ENCODE assay signal across 8 mouse cellular contexts in genomic region chr14:34310234-34310965, GRCm38 (mm10). TPM values are rescaled to one million over a fixed set of nuclear protein-coding genes. Genes with fewer than 3 reads are reported as not detected.
DNase-seq lines count a peak whose midpoint lies in the region; ATAC-seq and TF ChIP-seq lines count a peak whose summit lies in the region.

Shld2 (minus strand) TSS chr14:34310493.
Glud1 (plus strand) TSS chr14:34310727.

- peaks cover 17% of the 10 kb centered on the region for H3K79me2 ChIP-seq in liver, adult 2 months (ENCODE audit: control insufficient read depth, insufficient read depth, low read length)
- peaks cover 45% of the 10 kb centered on the region for H3K79me2 ChIP-seq in myocyte (ENCODE audit: control insufficient read depth, insufficient read depth)

- no peaks in the 10 kb centered on the region for H3K9me3 ChIP-seq in heart, embryonic 11.5 days (replicated peaks; ENCODE audit: control insufficient read depth, low read length)
- H3K9me3 ChIP-seq in kidney, embryonic 16.5 days (ENCODE audit: low read length) = no peaks in the 10 kb centered on the region

- H3K4me3 ChIP-seq in heart, embryonic 11.5 days (ENCODE audit: low read depth, low read length) = peak within 1 kb of the TSS; percentile 72
- H3K4me3 ChIP-seq in kidney, embryonic 16.5 days (ENCODE audit: low read length) = peak within 1 kb of the TSS; percentile 99
- peak within 1 kb of the TSS; percentile 99 for H3K4me3 ChIP-seq in liver, adult 2 months (ENCODE audit: insufficient read depth, low read depth, low read length)
- peak within 1 kb of the TSS; percentile 65 for H3K4me3 ChIP-seq in myocyte

- peak within 1 kb of the TSS; percentile 92 for H3K4me2 ChIP-seq in heart, embryonic 11.5 days
- H3K4me2 ChIP-seq in kidney, embryonic 16.5 days (replicated peaks; ENCODE audit: low read depth, low read length) = peak within 1 kb of the TSS; percentile 77
- H3K4me2 ChIP-seq in myocyte (ENCODE audit: low read depth) = peak within 1 kb of the TSS; percentile 90

- peak; percentile 87 for ATAC-seq in erythroblast, adult 5-6 weeks (replicated peaks; ENCODE audit: low FRiP score, poor library complexity, severe bottlenecking)
- ATAC-seq in heart, embryonic 11.5 days (replicated peaks; ENCODE audit: insufficient number of reproducible peaks, low FRiP score, low TSS enrichment) = peak; percentile 97
- ATAC-seq in kidney, embryonic 16.5 days (ENCODE audit: low FRiP score, low TSS enrichment) = peak; percentile 98

- H3K9ac ChIP-seq in heart, embryonic 11.5 days (ENCODE audit: low read depth, low read length) = peak within 1 kb of the TSS; percentile 96
- peak within 1 kb of the TSS; percentile 96 for H3K9ac ChIP-seq in kidney, embryonic 16.5 days (replicated peaks; ENCODE audit: low read length)
- peak within 1 kb of the TSS; percentile 100 for H3K9ac ChIP-seq in liver, adult 2 months (ENCODE audit: low read depth, low read length)

- TF ChIP-seq CTCF in liver, adult 2 months (IDR thresholded peaks at IDR 0.05; ENCODE audit: low read depth, low read length) = no peak

- H3K27ac ChIP-seq in heart, embryonic 11.5 days (ENCODE audit: low read depth, low read length) = peak within 1 kb of the TSS; percentile 98
- H3K27ac ChIP-seq in kidney, embryonic 16.5 days (ENCODE audit: low read length) = peak within 1 kb of the TSS; percentile 99
- H3K27ac ChIP-seq in liver, adult 2 months (replicated peaks; ENCODE audit: insufficient read depth, low read depth, low read length) = peak within 1 kb of the TSS; percentile 98

- H3K4me1 ChIP-seq in heart, embryonic 11.5 days (ENCODE audit: control insufficient read depth, insufficient read depth, low read length) = peaks cover 15% of the 10 kb centered on the region
- peaks cover 28% of the 10 kb centered on the region for H3K4me1 ChIP-seq in kidney, embryonic 16.5 days (ENCODE audit: insufficient read depth, low read length)
- H3K4me1 ChIP-seq in liver, adult 2 months (ENCODE audit: control insufficient read depth, insufficient read depth, low read length) = peaks cover 10% of the 10 kb centered on the region

- no peaks in the 10 kb centered on the region for H3K36me3 ChIP-seq in heart, embryonic 11.5 days (ENCODE audit: control insufficient read depth, insufficient read depth, low read length)
- no peaks in the 10 kb centered on the region for H3K36me3 ChIP-seq in kidney, embryonic 16.5 days (ENCODE audit: insufficient read depth, low read length)
- H3K36me3 ChIP-seq in liver, adult 2 months (ENCODE audit: control insufficient read depth, insufficient read depth, low read length) = peaks cover 6% of the 10 kb centered on the region
- peaks cover 12% of the 10 kb centered on the region for H3K36me3 ChIP-seq in myocyte (ENCODE audit: control insufficient read depth, insufficient read depth)
- 0 out of 2 replicates have a peak, but pooled peaks cover under 1% of the 10 kb centered on the region for H3K36me3 ChIP-seq in splenic B cell, adult 2 months (ENCODE audit: control insufficient read depth, insufficient read depth, low read length, poor library complexity, severe bottlenecking)

- under 1% methylated on average over 77 of the region's 100 CpGs for WGBS in heart, embryonic 11.5 days (ENCODE audit: insufficient replicate concordance)
- 0% methylated on average over 84 of the region's 100 CpGs for WGBS in kidney, embryonic 16.5 days
- WGBS in liver, adult 2 months = under 1% methylated on average over 87 of the region's 100 CpGs

- peak; percentile 95 for DNase-seq in A20 (ENCODE audit: low read depth, low spot score)
- DNase-seq in brain, adult 2 months (ENCODE audit: low read depth, low spot score) = peak; percentile 98
- peak; percentile 84 for DNase-seq in liver, adult 2 months (ENCODE audit: extremely low read depth, low read depth, low spot score)
- DNase-seq in splenic B cell, adult 2 months (ENCODE audit: low read depth, low spot score) = peak; percentile 95

- H3ac ChIP-seq in myocyte (ENCODE audit: control insufficient read depth, insufficient read length) = peak within 1 kb of the TSS; percentile 54

- TF ChIP-seq POLR2A in liver, adult 2 months (IDR thresholded peaks at IDR 0.05; ENCODE audit: extremely low read depth, insufficient read depth, low read length) = peak; percentile 98
- TF ChIP-seq POLR2A in myocyte (IDR thresholded peaks at IDR 0.05; ENCODE audit: insufficient read length, low read depth) = peak; percentile 84

- H3K27me3 ChIP-seq in heart, embryonic 11.5 days (ENCODE audit: control insufficient read depth, insufficient read depth, low read length) = no peaks in the 10 kb centered on the region
- H3K27me3 ChIP-seq in kidney, embryonic 16.5 days (ENCODE audit: insufficient read depth, low read length) = no peaks in the 10 kb centered on the region
- H3K27me3 ChIP-seq in liver, adult 2 months (ENCODE audit: control insufficient read depth, insufficient read depth, low read length) = no peaks in the 10 kb centered on the region
- H3K27me3 ChIP-seq in myocyte (ENCODE audit: control insufficient read depth, insufficient read depth, insufficient read length) = no peaks in the 10 kb centered on the region
- no peaks in the 10 kb centered on the region for H3K27me3 ChIP-seq in splenic B cell, adult 2 months (ENCODE audit: control insufficient read depth, insufficient read depth, low read length, poor library complexity, severe bottlenecking)

TF ChIP-seq in myocyte, 11 proteins besides CTCF, POLR2A, EP300 and RAD21:
- TF ChIP-seq POLR2AphosphoS2 (IDR thresholded peaks at IDR 0.05; ENCODE audit: insufficient read length, low read depth) = peak; percentile 94
- peak in 1 of 3 experiments; percentile 28 for TF ChIP-seq MYOG (IDR thresholded peaks at IDR 0.05; ENCODE audit: control insufficient read depth in 1 of 3, insufficient read depth in 1 of 3, insufficient read length in 2 of 3, low read depth in 2 of 3)
- TF ChIP-seq SRF (IDR thresholded peaks at IDR 0.05; ENCODE audit: control insufficient read depth, insufficient read length, low read depth) = peak; percentile 73
- TF ChIP-seq CEBPB (IDR thresholded peaks at IDR 0.05; ENCODE audit: insufficient read depth, poor library complexity, severe bottlenecking) = no peak

RNA-seq across cellular contexts. Expression of gene Shld2, which starts in this region (rescaled TPM):
- total RNA-seq in erythroblast, adult 5-6 weeks (2015; ENCODE audit: low replicate concordance) = 3.8 and 5.2 TPM in 2 replicates
- 1.4 and 3.3 TPM in 2 replicates for total RNA-seq in erythroblast, adult 5-6 weeks (2017; ENCODE audit: low replicate concordance)
- polyA plus RNA-seq in heart, embryonic 11.5 days (2014; fragmentation: Nextera tagmentation; extraction: Ambion mirVana) = 6.2 and 6.9 TPM in 2 replicates
- 9.9 and 10.0 TPM in 2 replicates for polyA plus RNA-seq in kidney, embryonic 16.5 days (2015; fragmentation: Nextera tagmentation; extraction: Ambion mirVana)
- 25.4 and 36.4 TPM in 2 replicates for total RNA-seq in liver, adult 2 months (2014; rRNA removed)
- polyA plus RNA-seq in liver, adult 2 months (2012; rRNA removed) = 9.2 and 12.2 TPM in 2 replicates
- polyA plus RNA-seq in myocyte (2012; fragmentation: generic; extraction: Trizol) = 2.6 TPM

RNA-seq across cellular contexts. Expression of gene Glud1, which starts in this region (rescaled TPM):
- 35.7 and 65.6 TPM in 2 replicates for total RNA-seq in erythroblast, adult 5-6 weeks (2015; ENCODE audit: low replicate concordance)
- total RNA-seq in erythroblast, adult 5-6 weeks (2017; ENCODE audit: low replicate concordance) = 24.5 and 55.2 TPM in 2 replicates
- polyA plus RNA-seq in heart, embryonic 11.5 days (2014; fragmentation: Nextera tagmentation; extraction: Ambion mirVana) = 64.4 and 67.3 TPM in 2 replicates
- 114 and 116 TPM in 2 replicates for polyA plus RNA-seq in kidney, embryonic 16.5 days (2015; fragmentation: Nextera tagmentation; extraction: Ambion mirVana)
- 691 and 755 TPM in 2 replicates for total RNA-seq in liver, adult 2 months (2014; rRNA removed)
- polyA plus RNA-seq in liver, adult 2 months (2012; rRNA removed) = 633 and 710 TPM in 2 replicates
- polyA plus RNA-seq in myocyte (2012; fragmentation: generic; extraction: Trizol) = 95.8 TPM

Comparison
In these comparisons a context has a peak if more than half of its experiments do, and no peak if none do; other contexts are left out.
1. Peak in every context shown above with its lines: DNase-seq, ATAC-seq, H3K4me3 ChIP-seq and H3K27ac ChIP-seq.
2. RNA of gene Glud1 (total RNA-seq): 691 to 755 TPM in liver, adult 2 months; 24.5 to 65.6 TPM in erythroblast, adult 5-6 weeks; every median in the first group is over 10 times any median in the second.